Mouse (Mus musculus) ovary, adult 2 months (tissue): ENCODE measurements around the gene Magi3. TPM values are rescaled to one million over a fixed set of nuclear protein-coding genes. Genes with fewer than 3 reads are reported as not detected.

Experiments used
- polyA plus RNA-seq: library from polyadenylated mRNA; depleted of rRNA; stranded (reverse); fragments of >200 nt; gene quantifications from 2 replicates; pipeline ENCODE4 v1.2.3, GENCODE M21; 2012; rRNA removed

Gene Magi3
- polyA plus RNA-seq: 6.0 and 9.5 TPM in 2 replicates

GRCm38 (mm10) chr3:104220295-104220965, at the start of gene Magi3:
TSS of gene Magi3 (minus strand) at chr3:104220374.

DNA sequence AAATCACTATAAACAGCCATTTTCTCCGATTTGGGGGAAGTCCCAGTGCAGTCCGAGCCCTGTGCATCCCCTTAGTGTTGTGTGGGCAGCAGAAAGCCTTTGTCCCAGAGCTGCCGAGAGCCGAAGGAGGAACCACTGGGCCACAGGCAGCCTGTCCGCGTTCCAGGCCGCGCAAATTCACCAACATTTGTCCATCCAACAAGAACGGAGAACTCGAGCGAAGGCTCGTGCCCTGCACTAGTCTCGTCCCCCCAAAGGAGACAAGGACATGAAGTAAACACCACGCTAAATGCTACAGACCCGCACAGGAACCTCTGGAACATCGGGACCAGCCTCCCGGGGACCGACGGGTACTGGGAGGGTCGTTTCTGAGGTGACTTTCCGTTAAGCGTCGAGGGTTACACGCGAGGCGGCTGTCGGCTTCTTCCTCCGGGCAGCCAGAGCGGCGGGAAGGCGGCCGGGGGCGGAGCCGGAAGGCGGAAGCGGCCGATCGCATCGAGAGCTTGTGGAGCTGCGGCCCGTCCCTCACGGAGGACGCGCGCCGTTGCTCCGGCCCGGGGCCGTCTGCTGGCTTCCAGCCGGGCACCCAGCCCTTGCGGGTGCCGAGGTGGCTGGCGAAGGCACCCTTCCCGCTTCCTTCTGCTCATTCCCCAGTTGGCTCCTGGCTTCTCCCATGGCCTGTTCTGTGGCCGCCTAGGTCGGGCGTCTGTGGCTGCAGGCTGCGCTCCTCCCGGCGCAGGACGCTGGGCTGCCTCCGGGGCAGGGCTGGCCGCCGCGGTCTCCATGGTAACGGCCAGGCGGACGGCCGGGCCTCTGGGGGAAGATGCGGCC, 252.1 kb downstream of the Magi3 start, which contains the start of gene Phtf1:
TSS of gene Phtf1 (plus strand) at position 250 of the 831 bp plus-strand sequence.

